Mouse (Mus musculus) CD4-positive, CD25-positive, alpha-beta regulatory T cell, adult 2 months (primary cell): ENCODE results near the gene Ninl.

Source experiments
- DNase-seq: peaks from one replicate; pipeline ENCODE4 v3.0.0-alpha.2; 2012; ENCODE audit warnings: low read depth, low spot score

Gene Ninl

GRCm38 (mm10) chr2:150904272-150904935 lies 134.8 kb downstream of the Ninl start, which contains the start of gene Abhd12:
TSS of gene Abhd12 (minus strand) at chr2:150904741.
- DNase-seq = peak; percentile 97

GRCm38 (mm10) chr2:150902347-150902746 lies 136.8 kb downstream of the Ninl start:
- no peak for DNase-seq

GRCm38 (mm10) chr2:150900341-150900740 lies 138.8 kb downstream of the Ninl start:
- no peak for DNase-seq

GRCm38 (mm10) chr2:150895691-150896252 lies 143.4 kb downstream of the Ninl start:
- no peak for DNase-seq

- no peak for DNase-seq
Observed at GRCm38 (mm10) chr2:150894617-150895267, 144.4 kb downstream of the Ninl start.

GRCm38 (mm10) chr2:150887370-150887769 lies 151.8 kb downstream of the Ninl start:
- no peak for DNase-seq

- no peak for DNase-seq
Observed at GRCm38 (mm10) chr2:150886315-150886714, 152.9 kb downstream of the Ninl start.

GRCm38 (mm10) chr2:150885814-150886213 lies 153.4 kb downstream of the Ninl start:
- no peak for DNase-seq

- no peak for DNase-seq
Observed at GRCm38 (mm10) chr2:150884779-150885110, 154.4 kb downstream of the Ninl start.
